Mouse (Mus musculus) 3T3-L1 (cell line): Measurements from ENCODE around the gene Cttnbp2nl.
A peak's percentile ranks its signal among the peaks of the same experiment; 100 is the strongest.

ENCODE experiments used
- DNase-seq: peaks from one replicate; pipeline ENCODE4 v3.0.0-alpha.2; 2015; ENCODE audit warnings: low read depth, low spot score

The Cttnbp2nl gene

DNA sequence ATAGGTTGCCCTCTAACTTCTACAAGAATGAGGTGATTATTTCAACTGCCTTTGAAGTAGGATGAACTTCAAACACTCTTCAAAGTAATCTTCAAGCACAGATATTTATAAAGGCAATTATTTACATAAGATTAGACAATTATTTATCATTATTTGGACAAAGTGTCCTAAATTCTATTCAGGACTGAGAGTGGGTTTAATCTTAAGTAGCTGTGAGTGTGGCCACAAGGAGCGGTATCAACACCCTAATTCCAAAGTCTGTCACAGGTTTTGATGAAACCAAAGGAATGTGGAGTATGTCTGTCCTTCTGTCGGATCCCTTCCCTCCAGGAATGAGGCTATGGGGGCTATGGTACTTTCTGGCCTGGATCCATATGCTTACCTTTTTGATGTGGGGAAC is 38.0 kb downstream of the Cttnbp2nl start:
- DNase-seq = no peak

GRCm38 (mm10) chr3:105012696-105013313 is 40.1 kb downstream of the Cttnbp2nl start:
- DNase-seq = peak; percentile 72

DNA sequence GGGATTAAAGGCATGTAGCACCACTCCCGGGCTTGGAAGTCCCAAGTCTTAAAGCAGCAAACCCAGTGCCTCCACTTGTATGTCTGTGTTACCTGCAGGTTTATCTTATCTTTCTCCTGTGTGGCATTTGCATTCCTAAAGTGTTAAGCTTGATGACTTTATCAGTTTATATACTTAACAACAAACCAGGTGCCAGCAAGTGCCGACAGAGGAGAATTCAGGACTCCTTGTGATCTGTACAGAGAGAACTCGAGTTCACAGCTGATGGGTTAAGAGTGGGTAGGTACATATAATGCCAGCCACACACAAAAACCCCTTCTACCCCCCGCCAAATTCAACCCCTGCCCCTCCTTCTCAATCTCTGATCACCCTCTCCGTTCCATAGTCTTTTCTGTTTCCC is 41.1 kb downstream of the Cttnbp2nl start:
- no peak for DNase-seq

GRCm38 (mm10) chr3:105010681-105011339 is 42.1 kb downstream of the Cttnbp2nl start:
- peak; percentile 50 for DNase-seq

DNA sequence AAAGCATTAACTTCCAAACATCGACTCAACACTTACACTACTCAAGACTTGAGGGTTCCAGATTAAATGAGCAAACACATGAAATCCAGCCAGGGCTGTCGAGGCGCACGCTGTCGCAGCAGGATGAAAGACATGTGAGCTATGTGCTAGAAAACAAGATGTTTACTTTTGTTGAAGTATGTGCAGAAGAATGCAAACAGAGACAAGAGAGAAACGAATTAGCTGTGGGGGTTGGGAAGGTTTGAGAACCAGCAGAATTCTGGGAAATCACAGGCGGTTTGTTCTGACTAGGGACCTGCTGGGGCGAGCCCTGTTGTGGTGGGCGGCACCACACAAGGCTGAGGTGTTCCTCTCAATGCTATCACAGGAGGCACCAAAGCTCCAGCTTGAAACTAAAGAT is 44.9 kb downstream of the Cttnbp2nl start:
- DNase-seq = no peak

- no peak for DNase-seq
Measured at GRCm38 (mm10) chr3:105006101-105006500, 46.8 kb downstream of the Cttnbp2nl start.

- DNase-seq = no peak
Measured at GRCm38 (mm10) chr3:105005561-105006065, 47.3 kb downstream of the Cttnbp2nl start.

GRCm38 (mm10) chr3:105005011-105005410 is 47.9 kb downstream of the Cttnbp2nl start:
- DNase-seq = no peak

GRCm38 (mm10) chr3:105003960-105004463 is 48.9 kb downstream of the Cttnbp2nl start:
- no peak for DNase-seq

GRCm38 (mm10) chr3:105001374-105001773 is 51.6 kb downstream of the Cttnbp2nl start:
- DNase-seq = no peak

- peak; percentile 99 for DNase-seq
Measured at GRCm38 (mm10) chr3:105000561-105000960, 52.4 kb downstream of the Cttnbp2nl start.

DNA sequence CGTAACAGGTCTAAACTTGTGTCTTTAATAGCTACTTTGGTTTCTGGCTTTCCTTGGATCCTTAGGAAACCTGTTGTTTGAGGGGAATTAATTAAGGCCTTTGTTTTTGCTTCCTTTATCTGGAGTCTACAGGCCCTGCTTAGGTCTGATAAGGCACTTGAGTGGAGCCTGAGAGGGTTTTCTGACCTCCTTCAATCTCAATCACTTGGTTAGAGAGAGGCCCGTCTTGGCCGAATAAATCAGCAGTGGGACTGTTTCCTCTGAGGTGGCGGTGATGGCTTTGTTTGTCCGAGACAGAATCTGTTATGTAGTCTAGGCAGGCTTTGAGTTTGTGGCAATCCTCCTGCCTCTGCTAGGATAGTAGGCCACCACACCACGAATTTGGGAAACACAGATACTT is 55.4 kb downstream of the Cttnbp2nl start:
- no peak for DNase-seq

DNA sequence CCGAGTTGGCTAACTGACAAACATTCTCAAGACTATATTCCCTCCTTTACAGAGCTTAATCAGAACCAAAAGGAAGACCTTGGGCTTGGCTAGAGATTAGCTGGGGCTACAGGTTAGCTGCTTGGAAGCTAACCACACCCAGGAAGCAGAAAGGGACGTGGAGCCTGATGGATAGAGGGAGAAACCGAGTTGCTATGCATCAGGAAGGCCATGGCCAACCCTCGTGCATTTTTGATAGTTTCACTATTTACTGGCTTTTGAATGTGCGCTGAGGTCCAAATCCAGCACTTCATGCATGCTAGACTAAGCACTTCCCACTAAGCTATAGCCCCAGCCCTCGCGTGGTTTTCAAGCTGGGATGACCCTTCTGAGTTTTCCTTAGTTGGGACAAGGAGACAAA is 57.2 kb downstream of the Cttnbp2nl start:
- DNase-seq = peak; percentile 47

DNA sequence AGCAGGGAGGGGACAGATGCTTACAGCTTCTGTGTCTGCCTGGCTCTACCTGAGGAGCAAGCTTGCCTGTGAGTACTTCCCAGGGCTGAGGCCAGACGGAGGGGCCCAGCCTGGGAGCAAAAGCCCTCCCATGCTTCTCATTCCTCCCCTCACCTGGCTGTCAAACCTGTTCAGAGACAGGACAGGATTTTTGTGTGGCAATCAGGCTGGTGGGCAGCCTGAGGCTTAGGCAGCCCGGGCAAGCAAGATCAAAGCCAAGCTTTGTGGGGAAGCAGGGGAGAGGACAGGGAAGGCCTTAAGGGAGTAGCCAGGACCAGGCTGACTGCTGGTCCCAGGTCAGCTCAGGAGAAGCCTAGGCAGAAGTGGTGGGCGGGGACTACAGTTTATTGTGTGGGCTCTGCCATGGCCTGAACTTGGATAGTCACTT is 58.5 kb downstream of the Cttnbp2nl start:
- DNase-seq = peak; percentile 48

DNA sequence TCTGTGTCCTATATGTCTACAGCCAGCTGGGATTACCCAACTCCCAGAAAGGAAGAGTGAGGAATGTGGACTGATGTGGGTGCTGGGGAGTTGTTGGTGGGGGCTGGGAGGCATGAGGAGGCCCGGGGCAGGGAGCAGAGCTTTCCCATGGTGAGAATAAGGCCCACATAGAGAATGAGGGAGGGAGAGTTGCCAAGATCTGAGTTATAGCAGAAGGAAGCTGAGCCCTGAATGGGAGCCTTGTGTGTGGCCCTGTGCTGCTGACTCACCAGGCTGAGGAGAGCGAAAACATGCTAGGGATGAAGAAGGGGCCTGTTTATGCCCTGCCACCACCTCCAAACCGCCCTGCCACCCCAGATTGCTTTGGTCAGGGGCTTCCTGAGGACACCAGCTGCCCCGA is 59.1 kb downstream of the Cttnbp2nl start:
- peak; percentile 95 for DNase-seq

- peak; percentile 96 for DNase-seq
Measured at GRCm38 (mm10) chr3:104992709-104993388, 60.1 kb downstream of the Cttnbp2nl start.

GRCm38 (mm10) chr3:104991703-104992102 is 61.2 kb downstream of the Cttnbp2nl start:
- peak; percentile 42 for DNase-seq

GRCm38 (mm10) chr3:104987884-104988283 is 65.1 kb downstream of the Cttnbp2nl start:
- no peak for DNase-seq

GRCm38 (mm10) chr3:104979735-104980134 is 73.2 kb downstream of the Cttnbp2nl start:
- no peak for DNase-seq

GRCm38 (mm10) chr3:104967548-104968300 is 85.2 kb downstream of the Cttnbp2nl start:
- DNase-seq = peak; percentile 87

DNA sequence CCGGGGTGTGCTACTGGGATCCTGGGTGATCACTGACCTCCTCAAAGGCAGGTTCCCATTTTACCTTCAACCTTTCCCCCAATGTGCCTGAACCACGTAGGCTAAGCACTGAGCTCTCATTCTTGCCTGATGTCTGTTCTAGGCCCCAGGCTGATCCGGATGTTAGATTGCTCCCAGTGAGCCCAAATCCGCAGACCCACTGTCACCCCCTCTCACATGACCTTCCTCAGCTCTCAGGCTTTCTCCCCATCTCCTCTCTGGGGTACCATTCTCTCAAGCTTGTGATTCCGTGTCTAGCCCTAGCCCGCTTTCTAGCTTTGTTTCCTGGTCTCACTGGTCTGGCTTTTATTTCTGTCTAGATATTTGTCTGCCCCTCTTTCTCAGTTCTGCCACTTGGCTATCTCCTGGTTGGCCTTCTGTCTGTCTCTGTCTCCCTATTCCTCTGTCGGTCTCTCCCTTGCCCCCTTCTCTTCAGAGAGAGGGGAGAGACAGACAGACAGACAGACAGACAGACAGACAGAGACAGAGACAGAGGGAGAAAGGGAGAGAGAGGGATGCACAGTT is 86.9 kb downstream of the Cttnbp2nl start:
- no peak for DNase-seq
